Mouse (Mus musculus): ENCODE results near the gene Pdhb. TPM values are rescaled to one million over a fixed set of nuclear protein-coding genes. Genes with fewer than 3 reads are reported as not detected.

Pdhb gene
- polyA plus RNA-seq, 1 experiment from 2014 or later = 456 TPM

DNA sequence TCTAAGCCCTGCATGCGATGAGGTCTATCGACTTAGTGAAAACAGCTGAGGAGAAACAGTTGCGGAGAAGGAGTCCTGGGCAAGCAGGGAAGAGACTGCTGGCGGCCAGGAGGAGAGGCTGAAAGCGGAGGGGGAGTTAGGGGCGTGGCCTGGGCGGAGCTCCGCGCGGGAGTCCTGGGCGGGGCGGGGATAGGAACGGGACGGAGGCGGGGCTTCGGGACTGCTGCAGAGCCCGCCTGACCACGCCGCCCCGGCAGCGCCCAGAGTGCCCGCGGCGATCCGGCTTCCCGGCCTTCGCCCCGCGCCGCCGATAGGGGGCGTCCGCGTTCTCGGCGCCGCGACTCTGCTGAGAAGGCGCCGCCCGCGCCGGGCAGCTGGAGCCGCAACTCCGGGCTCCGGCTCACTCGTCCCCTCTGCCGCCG lies 41.0 kb upstream of the Pdhb start, which contains the start of gene Kctd6:
Kctd6 (plus strand) TSS at position 338 of the 422 bp plus-strand sequence.
- H3K4me3 ChIP-seq = peak within 1 kb of the TSS; percentile 74
- no peaks in the 10 kb centered on the region; the same call in 1 of the 2 replicates for H3K27me3 ChIP-seq (replicated peaks)
- ATAC-seq (ENCODE audit: insufficient number of reproducible peaks, low FRiP score) = peak; percentile 99
- 3% methylated on average over 45 of the region's 49 CpGs for WGBS
- peak within 1 kb of the TSS; percentile 92 for H3K27ac ChIP-seq (ENCODE audit: poor library complexity, severe bottlenecking)
- peak within 1 kb of the TSS; percentile 93 for H3K4me2 ChIP-seq
- H3K9ac ChIP-seq = peak within 1 kb of the TSS; percentile 89
- no peaks in the 10 kb centered on the region for H3K36me3 ChIP-seq
- H3K4me1 ChIP-seq (replicated peaks) = peaks cover 28% of the 10 kb centered on the region
- no peaks in the 10 kb centered on the region for H3K9me3 ChIP-seq (replicated peaks)

DNA sequence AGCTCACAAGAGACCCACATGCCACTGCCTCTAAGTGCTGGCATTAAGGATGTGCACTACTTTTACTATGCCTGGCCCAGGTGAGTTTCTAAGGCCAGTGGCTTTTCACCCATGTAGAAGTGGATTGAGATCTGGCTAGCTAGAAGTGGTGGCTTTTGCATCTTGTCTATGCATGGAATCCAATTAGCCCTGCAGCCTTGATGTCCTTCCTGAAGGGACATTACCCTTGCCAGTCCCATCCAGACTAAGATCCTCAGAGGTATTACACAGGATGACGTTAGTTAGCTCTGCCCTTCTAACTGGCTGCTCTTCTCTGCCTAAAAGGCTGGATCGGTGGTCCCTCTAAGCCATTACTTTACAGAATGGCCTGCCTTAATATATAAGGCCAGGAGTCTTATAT lies 40.2 kb upstream of the Pdhb start:
- H3K36me3 ChIP-seq = no peaks in the 10 kb centered on the region
- no peak overlapping the region for H3K4me3 ChIP-seq
- ATAC-seq (ENCODE audit: insufficient number of reproducible peaks, low FRiP score) = no peak
- H3K9ac ChIP-seq = no peak overlapping the region
- H3K4me2 ChIP-seq = no peak overlapping the region
- H3K4me1 ChIP-seq (replicated peaks) = peaks cover 28% of the 10 kb centered on the region
- H3K27ac ChIP-seq (ENCODE audit: poor library complexity, severe bottlenecking) = no peak overlapping the region
- no peaks in the 10 kb centered on the region for H3K9me3 ChIP-seq (replicated peaks)
- H3K27me3 ChIP-seq (replicated peaks) = no peaks in the 10 kb centered on the region; the same call in 1 of the 2 replicates
- WGBS = 79% methylated on average over 2 of the region's 2 CpGs

DNA sequence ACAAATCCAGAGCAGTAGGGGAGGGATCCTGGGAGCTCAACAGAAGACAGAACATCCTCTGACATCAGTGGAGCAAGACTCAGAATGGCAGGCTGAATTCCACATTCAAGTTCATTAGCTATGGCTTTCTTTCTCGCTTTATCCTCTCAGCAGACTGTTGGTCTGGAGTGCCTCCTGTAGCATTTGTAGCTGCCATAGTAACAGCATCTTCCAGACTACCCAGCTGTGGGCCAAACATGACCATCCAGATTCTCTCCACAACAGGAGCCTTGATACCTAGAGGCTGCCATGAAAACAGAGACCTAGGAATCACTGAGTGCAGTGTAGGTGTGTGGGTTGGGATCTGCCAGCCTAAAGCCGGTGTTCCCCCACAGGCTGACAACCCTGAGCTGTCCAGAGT lies 37.1 kb upstream of the Pdhb start:
- WGBS = 86% methylated on average over 2 of the region's 2 CpGs
- Histone ChIP-seq H3K27ac (ENCODE audit: poor library complexity, severe bottlenecking) (no peak overlapping the region), H3K4me1 (replicated peaks) (peaks cover 28% of the 10 kb centered on the region), H3K27me3 (replicated peaks) (no peaks in the 10 kb centered on the region), H3K4me3 (no peak overlapping the region), H3K36me3 (no peaks in the 10 kb centered on the region), H3K9ac (no peak overlapping the region), H3K4me2 (no peak overlapping the region), H3K9me3 (replicated peaks) (no peaks in the 10 kb centered on the region)
- no peak for ATAC-seq (ENCODE audit: insufficient number of reproducible peaks, low FRiP score)

GRCm38 (mm10) chr14:8208876-8209275 lies 36.1 kb upstream of the Pdhb start:
- Histone ChIP-seq H3K4me2 (no peak overlapping the region), H3K27ac (ENCODE audit: poor library complexity, severe bottlenecking) (no peak overlapping the region; the same call in 1 of the 2 replicates), H3K36me3 (no peaks in the 10 kb centered on the region), H3K9me3 (replicated peaks) (no peaks in the 10 kb centered on the region), H3K9ac (no peak overlapping the region), H3K4me3 (no peak overlapping the region), H3K4me1 (replicated peaks) (peaks cover 25% of the 10 kb centered on the region), H3K27me3 (replicated peaks) (no peaks in the 10 kb centered on the region)
- 46% methylated on average over 3 of the region's 3 CpGs for WGBS
- no peak for ATAC-seq (ENCODE audit: insufficient number of reproducible peaks, low FRiP score)

GRCm38 (mm10) chr14:8207543-8207942 lies 34.7 kb upstream of the Pdhb start:
- peaks cover 25% of the 10 kb centered on the region for H3K4me1 ChIP-seq (replicated peaks)
- 77% methylated on average over 5 of the region's 5 CpGs for WGBS
- ATAC-seq (ENCODE audit: insufficient number of reproducible peaks, low FRiP score) = no peak
- no peak overlapping the region for H3K9ac ChIP-seq
- no peak overlapping the region for H3K27ac ChIP-seq (ENCODE audit: poor library complexity, severe bottlenecking)
- H3K4me3 ChIP-seq = no peak overlapping the region
- no peaks in the 10 kb centered on the region for H3K36me3 ChIP-seq
- H3K27me3 ChIP-seq (replicated peaks) = no peaks in the 10 kb centered on the region
- no peak overlapping the region for H3K4me2 ChIP-seq
- no peaks in the 10 kb centered on the region for H3K9me3 ChIP-seq (replicated peaks)

DNA sequence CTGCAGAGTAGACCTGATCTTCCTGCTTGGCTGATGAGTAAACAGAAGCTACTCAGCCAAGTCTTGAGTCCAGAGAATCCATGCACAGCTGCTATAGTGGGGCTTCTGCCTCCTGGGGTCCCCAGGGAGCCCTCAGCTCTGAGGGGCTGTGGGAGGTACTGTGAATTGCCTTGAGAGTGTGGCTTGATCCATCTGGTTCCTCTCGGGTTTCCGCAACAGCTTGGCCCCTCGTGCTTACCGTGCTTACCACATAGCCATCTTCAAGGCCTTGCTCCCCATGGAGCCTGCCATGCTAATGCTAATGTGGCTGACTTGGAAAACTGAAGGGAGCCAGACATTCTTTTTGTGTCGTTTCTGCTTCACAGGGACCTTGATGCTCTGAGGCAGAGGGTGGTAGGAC lies 34.3 kb upstream of the Pdhb start:
- no peak overlapping the region for H3K4me2 ChIP-seq
- ATAC-seq (ENCODE audit: insufficient number of reproducible peaks, low FRiP score) = no peak
- H3K9me3 ChIP-seq (replicated peaks) = no peaks in the 10 kb centered on the region
- H3K9ac ChIP-seq = no peak overlapping the region
- H3K4me3 ChIP-seq = no peak overlapping the region
- peaks cover 25% of the 10 kb centered on the region for H3K4me1 ChIP-seq (replicated peaks)
- no peaks in the 10 kb centered on the region for H3K36me3 ChIP-seq
- 37% methylated on average over 5 of the region's 5 CpGs for WGBS
- H3K27ac ChIP-seq (ENCODE audit: poor library complexity, severe bottlenecking) = no peak overlapping the region
- no peaks in the 10 kb centered on the region for H3K27me3 ChIP-seq (replicated peaks)

DNA sequence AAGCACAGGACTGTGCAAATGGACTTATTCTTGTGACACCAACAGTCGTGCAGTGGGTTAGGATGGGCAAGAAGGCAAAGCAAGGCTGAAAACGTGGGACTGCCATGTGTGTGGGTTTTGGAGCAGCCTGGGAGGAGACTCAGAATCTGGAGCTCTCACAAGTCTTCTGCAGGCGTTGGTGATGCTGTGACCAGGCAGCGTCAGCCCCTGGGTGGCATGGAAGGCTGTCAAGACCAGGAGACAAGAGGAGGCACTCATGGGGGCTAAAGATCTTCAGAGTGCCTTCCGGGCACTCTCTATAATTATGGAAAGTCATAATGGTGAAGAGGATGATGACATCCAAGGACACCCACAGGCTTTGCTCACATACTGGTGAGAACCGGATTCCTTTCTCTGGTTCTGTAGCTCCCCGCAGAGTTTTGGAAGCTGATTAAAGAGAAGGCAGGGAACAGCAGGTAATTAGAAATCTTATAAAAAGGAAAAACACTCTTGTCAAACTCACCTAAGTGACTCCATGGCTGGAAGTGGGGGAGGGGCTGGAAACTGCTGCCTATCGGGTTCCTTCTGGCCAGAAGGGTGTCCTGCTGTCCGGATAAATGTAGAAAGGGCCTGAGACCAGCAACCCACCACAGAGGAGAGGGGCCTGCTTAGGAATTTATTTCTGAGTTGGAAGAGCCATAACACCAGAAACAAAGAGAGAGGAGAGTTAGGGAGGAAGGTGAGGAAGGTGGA lies 33.5 kb upstream of the Pdhb start:
- H3K9ac ChIP-seq = no peak overlapping the region
- 0 out of 2 replicates have a peak, but pooled peaks have one; percentile 22 for ATAC-seq (ENCODE audit: insufficient number of reproducible peaks, low FRiP score)
- no peaks in the 10 kb centered on the region for H3K27me3 ChIP-seq (replicated peaks)
- H3K9me3 ChIP-seq (replicated peaks) = no peaks in the 10 kb centered on the region
- no peak overlapping the region for H3K4me3 ChIP-seq
- H3K4me2 ChIP-seq = no peak overlapping the region
- peaks cover 25% of the 10 kb centered on the region for H3K4me1 ChIP-seq (replicated peaks)
- 37% methylated on average over 9 of the region's 9 CpGs for WGBS
- no peak overlapping the region for H3K27ac ChIP-seq (ENCODE audit: poor library complexity, severe bottlenecking)
- H3K36me3 ChIP-seq = no peaks in the 10 kb centered on the region

- H3K4me3 ChIP-seq = no peak overlapping the region
- WGBS = 71% methylated on average over 3 of the region's 3 CpGs
- H3K4me1 ChIP-seq (replicated peaks) = peaks cover 11% of the 10 kb centered on the region
- no peak for ATAC-seq (ENCODE audit: insufficient number of reproducible peaks, low FRiP score)
- H3K9ac ChIP-seq = no peak overlapping the region
- no peak overlapping the region for H3K27ac ChIP-seq (ENCODE audit: poor library complexity, severe bottlenecking)
- H3K9me3 ChIP-seq (replicated peaks) = no peaks in the 10 kb centered on the region
- no peak overlapping the region for H3K4me2 ChIP-seq
- H3K36me3 ChIP-seq = no peaks in the 10 kb centered on the region
- no peaks in the 10 kb centered on the region for H3K27me3 ChIP-seq (replicated peaks)
These were observed 28.9 kb upstream of the Pdhb start for GRCm38 (mm10) chr14:8201715-8202114.

- peaks cover 1% of the 10 kb centered on the region for H3K4me1 ChIP-seq (replicated peaks)
- H3K9me3 ChIP-seq (replicated peaks) = no peaks in the 10 kb centered on the region
- H3K36me3 ChIP-seq = no peaks in the 10 kb centered on the region
- no peaks in the 10 kb centered on the region for H3K27me3 ChIP-seq (replicated peaks)
- H3K4me3 ChIP-seq = no peak overlapping the region
- H3K9ac ChIP-seq = no peak overlapping the region
- H3K4me2 ChIP-seq = no peak overlapping the region
- no peak for ATAC-seq (ENCODE audit: insufficient number of reproducible peaks, low FRiP score)
- no peak overlapping the region for H3K27ac ChIP-seq (ENCODE audit: poor library complexity, severe bottlenecking)
- 65% methylated on average over 5 of the region's 5 CpGs for WGBS
These were observed 27.9 kb upstream of the Pdhb start for GRCm38 (mm10) chr14:8200769-8201168.

DNA sequence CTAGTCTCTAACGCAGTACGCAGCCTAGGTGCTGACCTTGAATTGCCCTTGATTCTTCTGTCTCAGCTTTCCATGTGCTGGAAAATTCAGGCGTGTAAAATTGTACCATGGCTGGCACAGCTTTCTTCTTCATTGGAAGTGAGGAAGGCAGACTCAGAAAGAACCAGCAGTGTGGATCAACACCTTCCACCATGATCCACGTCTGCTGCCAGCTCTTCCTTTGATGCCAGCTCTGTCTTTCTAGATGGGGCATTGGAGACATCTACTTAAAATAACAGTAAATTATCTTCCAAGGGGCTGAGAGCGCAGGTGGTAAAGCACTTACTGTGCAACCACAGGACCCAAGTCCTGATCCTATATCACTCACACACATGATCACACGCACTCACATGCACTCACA lies 19.9 kb upstream of the Pdhb start:
- H3K27ac ChIP-seq (ENCODE audit: poor library complexity, severe bottlenecking) = no peak overlapping the region
- H3K4me2 ChIP-seq = no peak overlapping the region
- 83% methylated on average over 6 of the region's 6 CpGs for WGBS
- no peaks in the 10 kb centered on the region for H3K9me3 ChIP-seq (replicated peaks)
- no peak overlapping the region for H3K4me3 ChIP-seq
- no peaks in the 10 kb centered on the region for H3K36me3 ChIP-seq
- H3K9ac ChIP-seq = no peak overlapping the region
- no peak for ATAC-seq (ENCODE audit: insufficient number of reproducible peaks, low FRiP score)
- H3K4me1 ChIP-seq (replicated peaks) = no peaks in the 10 kb centered on the region
- no peaks in the 10 kb centered on the region for H3K27me3 ChIP-seq (replicated peaks)

- Histone ChIP-seq H3K27me3 (replicated peaks) (no peaks in the 10 kb centered on the region), H3K9ac (no peak overlapping the region), H3K4me2 (no peak overlapping the region), H3K4me3 (no peak overlapping the region), H3K27ac (ENCODE audit: poor library complexity, severe bottlenecking) (no peak overlapping the region), H3K4me1 (replicated peaks) (no peaks in the 10 kb centered on the region), H3K9me3 (replicated peaks) (no peaks in the 10 kb centered on the region), H3K36me3 (no peaks in the 10 kb centered on the region)
- ATAC-seq (ENCODE audit: insufficient number of reproducible peaks, low FRiP score) = no peak
- 65% methylated on average over 12 of the region's 12 CpGs for WGBS
These were observed 18.6 kb upstream of the Pdhb start for GRCm38 (mm10) chr14:8191331-8191965.

All from heart, embryonic 12.5 days (tissue).